Mouse (Mus musculus) lung, postnatal 36 days (tissue): ENCODE data around the gene Itgb7.

Experiments
- DNase-seq: peaks from one replicate; pipeline ENCODE4 v3.0.0; 2022; ENCODE audit warnings: mixed read lengths

Gene Itgb7

DNA sequence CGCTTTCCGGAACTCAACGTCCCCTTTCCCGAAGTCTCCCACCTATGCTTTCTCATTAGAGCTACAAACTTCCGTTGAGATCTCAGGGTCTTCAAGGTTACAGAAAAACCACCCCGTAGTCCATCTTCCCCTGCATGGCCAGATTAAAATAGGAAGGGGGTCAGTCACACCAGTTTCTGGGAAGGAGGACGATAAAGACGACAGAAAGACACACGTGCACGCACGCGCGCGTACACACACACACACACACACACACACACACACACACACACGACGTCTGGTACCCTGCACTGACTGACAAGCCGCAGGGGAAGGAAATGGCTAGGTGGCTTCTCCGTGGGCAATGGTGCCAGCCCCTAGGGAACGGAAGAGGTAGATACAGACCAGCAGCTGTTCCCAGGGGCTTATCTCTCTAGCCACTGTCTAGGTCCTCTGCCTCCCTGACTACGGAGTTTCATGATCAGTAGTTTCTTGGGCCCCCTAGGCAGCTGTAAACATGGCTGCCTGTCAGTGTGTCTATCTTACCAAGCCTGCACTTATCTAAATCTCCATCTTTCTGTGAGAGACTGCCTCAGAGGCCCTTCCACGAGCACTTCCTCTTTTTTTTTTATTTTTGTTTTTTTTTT lies 6.6 kb downstream of the Itgb7 start:
- peak; percentile 43 for DNase-seq

- peak; percentile 88 for DNase-seq
These were observed 7.4 kb downstream of the Itgb7 start for GRCm38 (mm10) chr15:102224186-102224991.

GRCm38 (mm10) chr15:102222386-102222785 lies 9.4 kb downstream of the Itgb7 start:
- DNase-seq: no peak

DNA sequence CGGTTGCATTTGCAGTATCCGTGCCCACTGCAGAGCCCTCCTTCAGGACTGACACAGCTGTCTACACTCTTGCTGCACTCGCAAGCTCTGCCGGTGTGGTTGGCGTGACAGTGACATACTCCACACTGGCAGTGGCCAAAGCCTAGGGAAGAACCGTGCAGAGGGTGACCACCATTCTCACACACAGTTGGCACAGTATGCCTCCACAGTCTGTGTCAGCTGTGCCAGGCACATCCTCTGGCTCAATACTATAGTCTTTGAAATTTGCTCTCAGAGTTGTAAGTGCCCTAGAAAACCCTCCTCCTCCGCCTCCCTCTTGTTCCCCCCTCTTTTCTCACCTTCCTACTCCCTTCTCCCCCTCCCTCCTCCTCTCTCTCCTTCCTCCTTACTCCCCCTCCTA lies 14.4 kb downstream of the Itgb7 start:
- DNase-seq: no peak

DNA sequence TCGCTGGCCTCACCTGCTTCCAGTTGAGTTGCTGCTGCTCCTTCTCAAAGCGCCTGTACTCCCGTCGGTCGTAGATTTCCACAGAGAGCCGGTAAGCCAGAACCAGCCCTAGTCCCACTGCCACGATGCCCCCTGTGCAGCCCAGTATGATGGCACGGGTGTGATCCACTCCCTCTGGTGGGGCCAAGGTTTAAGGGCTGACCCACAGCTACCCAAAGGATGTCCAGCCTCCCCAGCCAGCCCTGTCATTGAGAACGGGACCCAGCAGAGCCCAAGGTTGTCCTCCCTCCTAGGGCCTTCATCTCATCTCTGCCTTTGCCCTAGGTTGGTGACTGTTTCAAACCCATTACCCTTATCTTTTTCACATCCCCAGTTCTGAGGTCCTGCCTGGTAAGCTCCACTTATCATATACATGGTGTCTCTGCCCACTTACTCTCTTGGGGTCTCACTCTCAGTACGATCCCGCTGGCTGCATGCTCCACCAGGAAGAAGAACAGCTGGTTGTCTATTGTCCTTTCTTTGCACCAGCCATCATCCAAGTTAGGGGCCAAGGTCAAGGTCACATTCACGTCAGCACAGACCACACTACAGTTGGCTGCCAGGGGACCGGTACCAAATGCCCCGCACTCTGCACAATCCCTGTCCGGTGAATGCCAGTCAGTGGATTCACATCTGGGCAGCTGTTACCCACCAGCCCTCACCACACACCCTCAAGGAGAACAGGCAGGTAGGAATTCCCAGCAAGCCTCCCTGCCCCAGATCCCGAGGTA lies 15.1 kb downstream of the Itgb7 start:
- no peak for DNase-seq

- no peak for DNase-seq
These were observed 16.1 kb downstream of the Itgb7 start for GRCm38 (mm10) chr15:102215624-102216023.

DNA sequence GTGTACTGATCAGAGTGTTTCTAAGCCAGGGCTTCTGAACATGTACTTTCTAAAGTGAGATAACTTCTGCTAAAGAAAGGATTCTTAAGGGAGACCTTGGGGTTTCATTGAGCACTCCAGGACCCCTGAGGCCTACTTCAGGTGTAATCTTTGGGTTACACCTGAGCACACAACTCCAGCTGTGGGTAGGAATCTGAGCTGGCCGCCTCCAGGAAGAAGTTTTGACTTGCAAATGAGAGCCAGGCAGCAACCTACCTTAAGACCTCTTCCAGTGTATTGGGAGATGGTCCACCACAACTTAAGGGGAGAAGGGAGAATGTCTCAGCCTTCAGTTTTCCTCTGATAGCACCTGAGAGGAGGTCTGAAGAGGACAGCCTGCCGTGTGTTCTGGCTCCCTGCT lies 17.6 kb downstream of the Itgb7 start:
- no peak for DNase-seq

GRCm38 (mm10) chr15:102211895-102212294 lies 19.8 kb downstream of the Itgb7 start:
- no peak for DNase-seq

GRCm38 (mm10) chr15:102210816-102211215 lies 20.9 kb downstream of the Itgb7 start:
- no peak for DNase-seq

DNA sequence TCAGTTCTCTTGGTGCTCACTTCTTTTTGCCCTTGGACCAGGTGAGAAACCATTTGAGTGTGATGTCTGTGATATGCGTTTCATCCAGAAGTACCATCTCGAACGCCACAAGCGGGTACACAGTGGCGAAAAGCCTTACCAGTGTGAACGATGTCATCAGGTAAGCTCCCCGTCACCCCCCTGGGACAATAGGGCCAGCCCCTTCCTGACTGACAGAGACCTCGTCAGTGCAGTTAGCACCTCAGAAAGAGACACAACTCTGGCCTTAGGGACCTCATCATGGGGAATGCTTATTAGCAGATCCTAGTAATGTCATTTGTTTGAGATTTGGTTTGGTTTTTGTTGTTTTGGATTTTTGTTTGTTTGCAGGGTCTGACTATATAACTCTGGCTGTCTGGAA lies 22.6 kb downstream of the Itgb7 start:
- DNase-seq: no peak

DNA sequence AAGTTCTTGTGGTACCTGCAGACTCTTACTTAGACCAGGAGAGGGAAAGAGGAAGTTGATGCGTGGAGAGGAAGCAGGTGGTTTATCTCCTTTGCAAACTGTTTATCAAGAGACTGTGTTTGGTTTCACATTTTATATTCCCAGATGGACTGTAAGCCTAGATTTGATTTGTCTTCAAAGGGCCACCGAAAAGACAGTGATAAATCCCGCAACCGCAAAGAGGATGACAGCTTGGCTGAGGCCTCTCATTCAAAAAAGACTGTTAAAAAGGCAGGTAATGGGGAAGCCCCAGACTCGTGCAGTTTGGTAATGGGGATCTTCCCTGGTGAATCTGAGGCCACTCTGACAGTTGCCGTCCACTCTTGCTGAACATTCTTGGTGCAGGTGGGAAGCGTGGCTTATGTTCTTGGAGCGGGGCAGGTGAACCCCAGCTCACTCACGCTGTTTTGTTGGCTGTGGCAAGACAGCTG lies 23.6 kb downstream of the Itgb7 start:
- no peak for DNase-seq

DNA sequence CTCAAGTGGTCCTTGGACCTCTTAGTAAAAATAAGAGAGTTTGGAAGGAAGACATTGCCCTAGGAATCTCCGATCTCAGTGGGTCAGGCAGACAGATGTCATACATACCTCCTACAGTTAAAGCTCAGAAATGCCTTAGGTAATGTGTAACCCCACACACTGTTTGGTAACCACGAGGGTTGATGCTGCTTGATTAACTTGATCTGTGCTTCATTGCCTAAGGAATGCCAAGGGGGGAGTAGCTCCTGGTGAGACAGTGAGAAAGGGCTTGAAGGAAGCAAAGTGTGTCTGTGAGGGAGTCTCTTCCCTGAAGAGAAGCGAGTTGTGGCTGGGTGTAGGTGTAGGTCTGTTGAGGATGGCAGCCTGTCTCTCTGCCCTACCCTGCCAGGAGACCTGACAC lies 24.4 kb downstream of the Itgb7 start:
- DNase-seq: no peak

DNA sequence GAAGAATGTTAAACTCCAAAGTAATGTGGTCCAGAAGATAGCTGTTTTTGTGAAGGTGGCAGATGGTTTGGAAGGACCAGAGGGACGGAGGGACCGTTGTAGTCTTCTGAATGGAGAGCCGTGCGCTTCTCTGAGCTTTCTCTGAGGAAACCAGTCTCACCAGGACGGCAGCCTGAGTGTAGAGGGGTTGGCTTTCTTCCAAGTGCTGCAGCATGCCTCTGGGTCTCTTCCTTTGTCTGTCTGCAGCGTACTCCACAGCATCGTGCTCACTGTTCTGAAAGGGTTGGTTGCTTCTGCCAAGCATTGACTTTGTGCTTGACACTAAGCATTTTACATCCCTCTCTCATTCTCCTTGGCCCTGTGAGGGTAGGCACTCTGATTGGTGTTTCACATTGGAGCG lies 26.0 kb downstream of the Itgb7 start:
- peak; percentile 38 for DNase-seq

- DNase-seq: no peak
These were observed 26.9 kb downstream of the Itgb7 start, which contains the start of gene Csad for GRCm38 (mm10) chr15:102204674-102205505. Gene Csad, minus strand, starts transcription at chr15:102204724.

DNA sequence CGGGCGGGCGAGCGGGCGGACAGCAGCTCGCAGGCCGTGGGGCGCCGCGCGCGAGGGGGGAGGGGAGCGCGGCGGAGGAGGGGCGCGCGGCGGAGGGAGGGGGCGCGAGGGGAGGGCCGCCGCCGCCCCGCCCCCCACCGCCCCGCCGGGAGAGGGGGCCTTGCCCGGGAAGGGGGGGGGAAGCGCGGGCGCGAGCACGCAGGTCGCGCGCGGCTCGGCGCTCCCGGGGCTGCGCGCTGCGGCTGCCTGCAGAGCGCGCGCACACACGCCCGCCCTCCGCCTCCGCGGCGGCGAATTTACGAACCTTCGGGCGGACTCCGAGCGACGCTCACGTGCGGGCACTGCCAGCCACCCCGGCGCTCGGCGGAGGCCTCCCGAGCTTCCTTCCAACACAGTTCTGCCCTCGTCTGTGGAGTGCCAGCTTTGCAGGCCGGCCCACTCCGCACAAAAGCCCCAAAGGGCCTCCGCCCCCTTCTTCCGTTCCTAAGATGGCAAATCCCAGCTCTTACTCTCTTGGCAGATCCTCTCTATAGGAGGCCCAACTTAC lies 27.8 kb downstream of the Itgb7 start:
- peak; percentile 67 for DNase-seq

- peak; percentile 96 for DNase-seq
These were observed 28.5 kb downstream of the Itgb7 start, which contains the start of gene Zfp740 for GRCm38 (mm10) chr15:102202971-102203834. Gene Zfp740, plus strand, starts transcription at chr15:102203249.

GRCm38 (mm10) chr15:102198841-102199240 lies 32.9 kb downstream of the Itgb7 start:
- peak; percentile 72 for DNase-seq

DNA sequence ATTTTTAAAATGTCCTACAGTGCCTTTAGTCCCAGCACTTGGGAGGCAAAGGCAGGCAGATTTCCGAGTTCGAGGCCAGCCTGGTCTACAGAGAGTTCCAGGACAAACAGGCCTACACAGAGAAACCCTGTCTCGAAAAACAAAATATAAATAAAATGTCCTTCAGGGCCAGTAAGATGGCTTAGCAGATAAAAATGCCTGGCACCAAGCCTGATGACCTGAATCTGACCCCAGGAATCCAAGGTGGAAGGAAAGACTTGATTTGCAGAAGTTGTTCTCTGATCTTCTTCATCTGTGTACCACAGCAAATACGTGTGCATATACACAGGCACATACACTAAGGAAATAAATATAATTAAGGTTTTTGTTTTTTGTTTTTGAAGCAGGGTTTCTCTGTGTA lies 36.4 kb downstream of the Itgb7 start:
- no peak for DNase-seq

GRCm38 (mm10) chr15:102194439-102194838 lies 37.3 kb downstream of the Itgb7 start:
- no peak for DNase-seq

- no peak for DNase-seq
These were observed 38.1 kb downstream of the Itgb7 start for GRCm38 (mm10) chr15:102193652-102194051.

DNA sequence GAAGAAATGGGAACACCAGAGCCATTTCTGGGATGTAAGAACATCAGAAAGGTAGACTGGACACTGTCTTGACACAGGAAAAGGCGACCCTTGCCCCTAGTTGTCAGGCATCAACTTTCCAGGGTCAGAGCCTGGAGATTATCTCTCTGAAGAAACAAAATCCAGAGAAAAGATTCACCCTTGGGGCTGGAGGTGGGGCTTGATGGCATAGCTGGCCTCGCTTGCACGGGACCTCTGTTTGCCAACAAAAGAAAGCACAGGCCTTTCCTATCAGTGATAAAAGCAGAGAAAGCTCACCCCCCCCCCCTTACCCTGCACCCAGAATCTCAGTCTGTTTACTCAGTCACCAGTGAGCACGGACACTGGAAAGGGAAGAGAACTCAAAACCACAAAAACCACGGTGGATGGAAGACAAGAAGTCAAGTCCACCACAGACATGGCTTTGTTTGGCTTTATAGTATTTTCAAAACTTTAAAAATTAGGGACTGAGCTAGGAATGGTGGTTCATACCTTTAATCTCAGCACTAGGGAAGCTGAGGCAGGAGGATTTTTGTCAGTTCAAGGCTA lies 38.8 kb downstream of the Itgb7 start:
- DNase-seq: no peak
